Mouse (Mus musculus) midbrain, embryonic 16.5 days (tissue): ENCODE measurements around the gene Rab5if. TPM values are rescaled to one million over a fixed set of nuclear protein-coding genes. Genes with fewer than 3 reads are reported as not detected.
"Not testable (repeated sequence)": the region's sequence is repeated elsewhere in the genome, so short reads cannot be mapped to it uniquely, and the experiment has no call there.

Experiments
- ATAC-seq: fragments of 200-750 bp; cut with Nextera tagmentation; 2 replicates; pipeline ENCODE4 v1.8.0; 2017; ENCODE audit warnings: moderate TSS enrichment
- H3K27ac ChIP-seq: fragments of 300-500 bp; sonication (generic); 2 replicates; pipeline ENCODE4 v1.5.1; 2014; ENCODE audit warnings: mild to moderate bottlenecking, low read length, mixed read lengths
- H3K27me3 ChIP-seq: fragments of 300-500 bp; sonication (generic); 2 replicates; pipeline ENCODE4 v1.6.1; 2014; ENCODE audit warnings: low read depth, low read length, mixed read lengths; ENCODE audit not compliant: control insufficient read depth, insufficient read depth
- H3K36me3 ChIP-seq: fragments of 300-500 bp; sonication (generic); 2 replicates; pipeline ENCODE4 v1.6.1; 2014; ENCODE audit warnings: mild to moderate bottlenecking, low read length, moderate library complexity, mixed read lengths; ENCODE audit not compliant: control insufficient read depth, insufficient read depth
- H3K4me1 ChIP-seq: fragments of 300-500 bp; sonication (generic); 2 replicates; pipeline ENCODE4 v1.6.1; 2014; ENCODE audit warnings: mild to moderate bottlenecking, low read length, mixed read lengths; ENCODE audit not compliant: control insufficient read depth, insufficient read depth
- H3K4me2 ChIP-seq: fragments of 300-500 bp; sonication (generic); 2 replicates; pipeline ENCODE4 v1.6.1; 2014; ENCODE audit warnings: mild to moderate bottlenecking, low read length, mixed read lengths
- H3K4me3 ChIP-seq: fragments of 300-500 bp; sonication (generic); 2 replicates; pipeline ENCODE4 v1.5.1; 2014; ENCODE audit warnings: low read depth, mild to moderate bottlenecking, low read length, moderate library complexity, mixed read lengths
- H3K9ac ChIP-seq: fragments of 300-500 bp; sonication (generic); 2 replicates; pipeline ENCODE4 v1.6.1; 2014; ENCODE audit warnings: low read depth, low read length, mixed read lengths
- H3K9me3 ChIP-seq: fragments of 300-500 bp; sonication (generic); replicated peaks from 2 replicates; pipeline ENCODE4 v1.6.1; 2014; ENCODE audit warnings: mild to moderate bottlenecking, low read length, mixed read lengths; ENCODE audit not compliant: control insufficient read depth, poor library complexity, severe bottlenecking
- WGBS: fragments of 180-500 bp; shearing (Covaris S2); extraction: QIAGEN DNeasy Blood & Tissue Kit; methylation state at CpG from one replicate; pipeline ENCODE4 v1.1.7; 2014; 5-methylcytosine and 5-hydroxymethylcytosine counted together
- polyA plus RNA-seq: library from polyadenylated mRNA; unstranded; fragments of >200 nt; fragmentation: Nextera tagmentation; extraction: Ambion mirVana; gene quantifications from 2 replicates; pipeline ENCODE4 v1.2.1, GENCODE M21; 2015

Rab5if gene
- polyA plus RNA-seq, 1 experiment from 2014 or later, result 147 TPM

GRCm38 (mm10) chr2:156850505-156850904 is 12.4 kb upstream of the Rab5if start:
- H3K4me3 ChIP-seq, result no peak overlapping the region
- H3K9me3 ChIP-seq, result no peaks in the 10 kb centered on the region
- no peaks in the 10 kb centered on the region for H3K36me3 ChIP-seq
- no peak overlapping the region for H3K27ac ChIP-seq
- 91% methylated on average over 5 of the region's 5 CpGs for WGBS
- H3K4me2 ChIP-seq, result no peak overlapping the region
- H3K27me3 ChIP-seq, result no peaks in the 10 kb centered on the region
- no peak for ATAC-seq
- no peak overlapping the region for H3K9ac ChIP-seq
- H3K4me1 ChIP-seq, result peaks cover 7% of the 10 kb centered on the region; the same call in 1 of the 2 replicates

DNA sequence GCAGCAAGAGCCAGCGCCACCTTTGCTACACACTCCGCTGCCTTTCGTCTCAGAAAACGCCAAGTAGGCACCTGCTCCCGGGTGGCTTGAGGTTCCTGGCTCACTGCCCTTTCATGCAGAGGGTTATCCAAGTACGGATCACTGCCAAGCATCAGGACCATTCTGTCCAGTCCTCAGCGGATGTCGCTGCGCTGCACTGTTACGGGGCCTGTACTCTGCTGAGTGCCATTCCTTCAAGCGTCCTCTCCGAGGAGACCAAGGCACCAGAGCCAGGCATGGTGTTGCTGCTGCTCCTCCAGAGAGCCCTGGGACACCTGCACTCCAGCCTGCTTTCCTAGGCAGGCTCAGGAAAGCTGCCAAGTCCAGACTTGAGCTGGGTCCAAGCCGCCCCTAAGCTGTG is 9.3 kb upstream of the Rab5if start:
- not testable (repeated sequence) for ATAC-seq, H3K4me1 ChIP-seq, H3K4me2 ChIP-seq, H3K9ac ChIP-seq, H3K27me3 ChIP-seq, H3K4me3 ChIP-seq, H3K27ac ChIP-seq, H3K9me3 ChIP-seq, H3K36me3 ChIP-seq
- WGBS, result 74% methylated on average over 8 of the region's 13 CpGs

DNA sequence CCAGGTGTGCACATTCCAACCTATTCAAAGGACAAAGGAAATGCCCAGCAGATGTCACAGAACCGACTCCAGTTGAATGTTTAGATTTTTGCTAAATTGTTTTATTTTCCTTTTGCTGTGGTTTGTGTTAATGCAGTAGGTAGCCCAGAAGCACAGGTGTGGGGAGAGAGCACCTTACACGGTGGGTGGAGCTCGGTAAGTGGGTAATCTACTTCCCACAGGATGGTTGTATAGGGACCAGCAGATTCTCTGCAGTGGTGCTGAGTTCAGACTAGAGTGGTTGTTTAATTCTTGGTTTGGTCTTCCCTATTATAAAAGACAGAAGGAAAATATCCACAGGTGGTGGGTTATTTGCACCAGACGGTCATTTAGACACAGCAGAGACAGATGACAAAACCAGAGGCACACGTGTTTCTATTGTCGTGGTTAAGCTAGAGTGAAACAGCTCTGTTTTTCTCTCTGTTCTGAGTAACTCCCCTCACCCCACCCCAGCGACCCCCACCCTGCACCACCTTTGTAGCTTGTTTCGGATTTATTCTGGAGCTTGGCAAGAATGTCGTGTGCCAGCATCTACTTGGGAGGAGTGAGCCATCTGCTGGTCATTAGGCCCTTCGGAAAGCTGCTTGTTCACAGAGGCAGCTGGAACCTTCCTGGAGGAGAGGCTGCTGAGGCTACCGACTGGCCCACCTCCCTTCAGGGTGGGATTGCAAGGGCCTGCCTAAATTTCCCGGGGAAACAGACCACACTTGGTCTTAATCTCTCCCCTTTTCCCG is 8.7 kb upstream of the Rab5if start:
- H3K9me3 ChIP-seq, H3K4me3 ChIP-seq, H3K27ac ChIP-seq, H3K36me3 ChIP-seq, H3K9ac ChIP-seq, H3K27me3 ChIP-seq, H3K4me1 ChIP-seq, ATAC-seq, H3K4me2 ChIP-seq: not testable (repeated sequence)
- 40% methylated on average over 13 of the region's 13 CpGs for WGBS

- no peak overlapping the region for H3K27ac ChIP-seq
- H3K9me3 ChIP-seq, result no peaks in the 10 kb centered on the region
- H3K36me3 ChIP-seq, result peaks cover 7% of the 10 kb centered on the region
- H3K9ac ChIP-seq, result no peak overlapping the region
- ATAC-seq, result no peak
- H3K4me2 ChIP-seq, result no peak overlapping the region
- H3K27me3 ChIP-seq, result no peaks in the 10 kb centered on the region
- WGBS, result 96% methylated on average over 1 of the region's 1 CpGs
- H3K4me1 ChIP-seq, result peaks cover 11% of the 10 kb centered on the region
- H3K4me3 ChIP-seq, result no peak overlapping the region
Measured at GRCm38 (mm10) chr2:156856311-156856710, 6.6 kb upstream of the Rab5if start.

GRCm38 (mm10) chr2:156857385-156857791 is 5.5 kb upstream of the Rab5if start:
- WGBS, result 74% methylated on average over 3 of the region's 3 CpGs
- H3K4me3 ChIP-seq, result no peak overlapping the region

DNA sequence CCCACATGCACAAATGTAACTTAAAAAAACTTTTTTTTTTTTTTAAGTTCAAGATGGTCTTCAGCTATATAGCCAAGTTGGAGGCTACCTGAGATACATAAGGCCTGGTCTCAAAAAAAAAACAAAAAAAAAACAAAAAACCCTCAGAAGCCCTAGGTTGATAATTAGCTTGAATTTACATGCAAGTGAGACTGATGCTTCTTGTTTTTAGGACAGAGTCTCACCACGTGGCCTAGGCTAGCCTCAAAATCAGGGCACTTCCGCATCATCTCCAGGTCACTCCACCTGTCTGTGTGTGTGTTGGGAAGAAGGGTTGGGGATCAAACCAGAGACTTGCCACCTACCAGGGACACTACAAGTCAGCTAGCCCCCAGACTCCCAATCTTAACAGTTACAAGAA is 5.1 kb upstream of the Rab5if start, which contains the start of gene 4930518I15Rik:
Gene 4930518I15Rik, minus strand, starts transcription at position 112 of the 400 bp plus-strand sequence.
- Histone ChIP-seq H3K4me2 (no peak within 1 kb of the TSS), H3K4me1 (peaks cover 17% of the 10 kb centered on the region), H3K9ac (no peak within 1 kb of the TSS), H3K27me3 (no peaks in the 10 kb centered on the region), H3K4me3 (no peak within 1 kb of the TSS), H3K27ac (no peak within 1 kb of the TSS), H3K9me3 (no peaks in the 10 kb centered on the region), H3K36me3 (peaks cover 7% of the 10 kb centered on the region)
- WGBS, result 92% methylated on average over 2 of the region's 2 CpGs
- no peak for ATAC-seq

More at GRCm38 (mm10) chr2:156857385-156857791, 5.5 kb upstream of the Rab5if start:
- Histone ChIP-seq H3K4me2 (no peak overlapping the region), H3K27me3 (no peaks in the 10 kb centered on the region), H3K9me3 (no peaks in the 10 kb centered on the region), H3K36me3 (peaks cover 7% of the 10 kb centered on the region), H3K9ac (no peak overlapping the region), H3K27ac (no peak overlapping the region), H3K4me1 (peaks cover 17% of the 10 kb centered on the region)
- no peak for ATAC-seq

DNA sequence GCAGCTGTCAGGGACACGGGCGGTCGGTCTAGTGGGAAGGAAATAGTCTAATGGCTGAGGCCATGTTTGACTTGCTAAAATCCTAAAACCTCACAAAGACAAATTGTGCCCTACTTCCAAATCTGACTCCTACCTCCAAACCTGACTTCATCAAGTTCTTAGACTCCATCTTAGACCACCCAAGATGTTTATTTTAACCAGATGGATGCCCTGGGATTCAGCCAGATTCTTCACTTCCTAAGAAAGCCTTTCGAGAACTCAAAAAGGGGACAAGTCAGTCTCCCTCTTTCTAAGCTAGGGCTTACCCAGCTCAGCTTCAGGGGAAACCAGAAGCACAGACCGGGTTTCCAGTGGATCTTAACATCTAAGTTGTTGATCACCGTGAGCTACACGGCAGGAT is 4.3 kb upstream of the Rab5if start:
- Histone ChIP-seq H3K36me3 (peaks cover 7% of the 10 kb centered on the region), H3K4me1 (peaks cover 18% of the 10 kb centered on the region), H3K27me3 (no peaks in the 10 kb centered on the region), H3K9ac (no peak overlapping the region), H3K4me3 (no peak overlapping the region), H3K9me3 (no peaks in the 10 kb centered on the region), H3K27ac (no peak overlapping the region), H3K4me2 (no peak overlapping the region)
- ATAC-seq, result no peak
- 89% methylated on average over 7 of the region's 7 CpGs for WGBS

GRCm38 (mm10) chr2:156862041-156862717 is 749 bp upstream of the Rab5if start:
- WGBS, result under 1% methylated on average over 19 of the region's 19 CpGs

More at GRCm38 (mm10) chr2:156862041-156862717, 749 bp upstream of the Rab5if start:
- H3K9ac ChIP-seq, result peak overlapping the region; percentile 68
- H3K36me3 ChIP-seq, result peaks cover 6% of the 10 kb centered on the region
- H3K27ac ChIP-seq, result peak overlapping the region; percentile 91
- ATAC-seq, result peak; percentile 21; the same call in 1 of the 2 replicates
- H3K4me3 ChIP-seq, result peak overlapping the region; percentile 98
- no peaks in the 10 kb centered on the region for H3K9me3 ChIP-seq
- H3K27me3 ChIP-seq, result no peaks in the 10 kb centered on the region
- peaks cover 24% of the 10 kb centered on the region for H3K4me1 ChIP-seq
- H3K4me2 ChIP-seq, result peak overlapping the region; percentile 85
